Mouse (Mus musculus): Measurements from ENCODE around the gene Cfdp1. TPM values are rescaled to one million over a fixed set of nuclear protein-coding genes. Genes with fewer than 3 reads are reported as not detected.

The Cfdp1 gene
- total RNA-seq, 4 experiments from 2014 or later, result 65.3 to 81.8 (median 72.3) TPM

DNA sequence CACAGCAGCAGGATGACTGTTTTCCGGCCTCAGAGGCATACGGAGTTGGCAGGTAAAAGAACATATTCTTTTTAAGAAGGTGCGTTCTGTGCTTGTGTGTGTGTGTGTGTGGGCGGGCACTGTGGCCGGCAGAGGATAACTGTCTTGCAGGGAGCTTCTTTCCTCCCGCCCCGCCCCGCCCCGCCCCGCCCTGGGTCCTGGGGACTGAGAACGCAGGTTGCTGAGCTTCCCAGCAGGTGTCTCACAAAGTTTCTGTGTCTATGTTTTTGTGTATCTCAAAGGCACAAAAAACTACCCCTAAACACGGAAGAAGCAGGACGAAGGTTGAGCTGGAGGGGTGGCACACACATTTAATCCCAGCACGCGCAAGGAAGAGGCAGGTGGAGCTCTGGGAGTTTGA lies 84.8 kb downstream of the Cfdp1 start:
- DNase-seq, result no peak

DNA sequence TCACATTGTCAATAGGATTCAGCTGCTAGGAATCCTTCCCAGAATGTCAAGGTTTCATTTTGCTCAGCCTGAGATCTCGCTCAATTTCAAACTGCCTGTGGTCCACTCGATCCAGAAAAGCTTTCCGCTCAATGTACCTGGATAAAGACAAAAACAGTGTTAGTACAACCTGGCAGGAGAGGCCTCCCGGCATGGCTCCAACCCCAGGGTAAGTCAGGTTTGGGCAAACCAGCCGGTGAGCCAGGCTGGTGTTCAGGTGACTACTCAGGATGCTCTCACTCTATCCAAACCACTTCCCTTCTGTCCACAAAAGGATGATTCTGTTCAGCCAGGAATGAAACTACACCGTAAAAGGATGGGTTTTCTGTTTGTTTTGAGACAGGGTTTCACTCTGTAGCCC lies 85.4 kb downstream of the Cfdp1 start:
- DNase-seq, result no peak

DNA sequence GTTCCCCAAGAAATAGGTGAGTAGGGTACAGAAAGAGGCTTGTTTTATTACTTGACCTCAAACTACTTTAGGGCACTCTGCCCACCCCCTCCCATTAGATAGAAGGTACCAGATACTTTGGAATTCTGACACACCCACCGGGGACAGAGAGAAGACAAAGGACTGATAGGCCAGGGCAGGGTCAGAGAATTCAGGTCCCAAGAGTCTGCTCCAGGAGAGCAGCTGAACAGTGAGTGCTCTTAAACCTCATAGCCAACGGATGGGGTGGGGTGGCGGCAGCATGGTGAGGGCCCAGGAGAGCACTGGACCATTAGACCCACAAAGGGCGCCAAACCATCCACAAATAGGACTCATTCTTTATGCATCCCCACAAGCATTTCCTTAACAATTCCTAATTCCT lies 88.5 kb downstream of the Cfdp1 start:
- DNase-seq, result no peak

DNA sequence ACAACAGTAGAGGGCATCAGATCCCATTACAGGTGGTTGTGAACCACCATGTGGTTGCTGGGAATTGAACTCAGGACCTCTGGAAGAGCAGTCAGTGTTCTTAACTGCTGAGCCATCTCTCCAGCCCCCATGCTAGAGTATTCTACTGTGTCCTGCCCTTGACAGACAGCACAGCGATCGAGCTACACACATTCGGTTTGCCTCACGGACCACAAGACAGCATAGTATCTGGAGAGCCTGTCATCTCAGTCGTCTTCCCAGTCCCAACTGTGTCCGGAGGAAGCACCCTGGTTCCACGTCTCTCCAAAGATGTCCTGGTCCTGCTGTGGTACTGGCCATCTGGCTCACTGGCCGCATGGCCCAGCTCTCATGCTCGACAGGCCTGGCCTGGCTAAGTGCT lies 89.0 kb downstream of the Cfdp1 start:
- DNase-seq, result no peak

DNA sequence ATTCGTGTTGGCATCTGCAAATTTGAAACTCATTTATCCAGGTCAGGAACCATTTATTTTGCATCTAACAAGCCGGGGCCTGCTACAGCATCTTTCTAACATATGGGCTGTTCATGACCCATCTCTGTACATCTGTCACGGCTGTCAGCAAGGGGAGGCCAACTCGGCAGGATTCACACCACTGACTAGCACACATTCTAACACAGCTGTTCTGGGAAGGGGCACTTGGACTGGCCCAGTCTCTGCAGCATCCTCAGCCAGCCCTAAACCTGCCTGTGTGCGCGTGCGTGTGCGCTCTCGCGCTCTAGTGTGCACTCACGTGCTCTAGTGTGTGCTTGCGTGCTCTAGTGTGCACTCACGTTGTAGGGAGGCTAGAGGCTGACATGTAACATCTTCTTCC lies 93.4 kb downstream of the Cfdp1 start:
- DNase-seq, result no peak

DNA sequence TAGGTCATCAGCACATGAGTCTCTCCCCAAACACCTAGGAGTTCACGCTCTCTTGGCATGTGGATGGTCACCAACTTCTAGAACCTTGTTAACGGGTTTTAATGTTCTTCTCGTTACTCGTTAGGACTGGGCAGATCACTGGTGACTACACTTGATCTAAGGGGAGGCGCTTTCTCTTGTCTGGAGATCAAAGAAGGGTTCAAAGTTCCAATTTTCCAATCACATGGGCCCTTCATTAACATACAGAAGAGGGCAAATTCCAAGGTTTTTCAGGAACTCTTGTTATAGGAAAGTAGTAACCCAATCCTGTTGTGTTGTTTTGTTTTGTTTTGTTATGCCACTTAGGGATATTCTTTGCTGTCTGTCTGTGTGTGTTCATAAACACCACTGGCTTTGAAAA lies 95.3 kb downstream of the Cfdp1 start:
- no peak for DNase-seq

DNA sequence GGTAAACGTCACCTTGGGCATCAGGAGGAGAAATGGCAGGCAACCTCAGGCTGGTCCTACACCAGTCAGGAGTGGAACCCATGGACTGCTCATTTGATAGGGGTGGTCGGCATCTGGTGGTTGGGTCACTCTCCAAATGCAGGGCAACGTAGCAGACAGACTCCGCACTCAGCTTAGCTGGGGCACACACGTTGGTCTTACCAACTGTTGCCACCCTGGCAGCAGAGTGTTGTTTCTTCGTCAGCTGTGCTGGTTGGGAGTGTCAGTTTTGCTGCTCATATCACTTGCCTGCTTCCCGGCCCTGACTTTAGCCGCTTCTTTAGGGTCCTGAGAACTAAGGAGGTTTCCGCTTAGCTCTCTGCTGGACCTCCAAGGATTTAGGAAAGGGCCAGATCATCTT lies 96.5 kb downstream of the Cfdp1 start:
- no peak for DNase-seq

DNA sequence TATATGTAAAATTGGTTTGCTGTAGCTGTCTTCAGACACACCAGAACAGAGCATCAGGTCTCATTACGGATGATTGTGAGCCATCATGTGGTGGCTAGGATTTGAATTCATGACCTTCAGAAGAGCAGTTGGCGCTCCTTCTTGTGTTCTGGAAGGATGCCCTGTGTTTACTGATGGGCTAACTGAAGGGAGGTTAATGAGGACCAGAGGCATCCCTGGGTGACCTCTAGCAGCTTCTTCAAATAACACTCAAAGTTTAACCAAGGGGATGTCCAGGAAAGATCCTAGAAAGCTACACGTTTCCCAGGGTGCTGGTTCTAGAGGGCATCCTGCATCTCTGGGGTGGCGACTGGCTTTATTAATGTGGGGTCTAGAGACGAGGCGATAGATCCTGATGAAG lies 99.4 kb downstream of the Cfdp1 start:
- DNase-seq, result no peak

DNA sequence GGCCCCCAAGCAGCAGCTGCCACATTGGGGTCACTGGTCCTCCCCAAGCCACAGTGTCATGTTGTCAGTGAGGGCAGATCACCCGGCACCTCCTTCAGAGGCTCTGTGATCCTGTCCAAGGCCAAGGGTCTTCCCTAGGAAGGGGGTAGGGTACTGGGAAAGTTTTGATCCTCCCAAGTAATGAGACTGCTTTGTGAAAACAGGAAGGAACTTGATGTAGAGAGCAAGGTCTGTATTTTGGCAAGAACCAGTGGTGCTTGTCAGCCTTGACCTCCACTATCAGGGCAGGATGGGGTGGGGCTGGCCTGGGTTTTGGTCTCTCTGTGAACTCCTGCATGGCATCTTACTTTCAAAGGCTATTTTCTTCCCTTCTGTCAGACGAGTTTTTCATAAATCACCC lies 100.0 kb downstream of the Cfdp1 start:
- peak; percentile 87 for DNase-seq

DNA sequence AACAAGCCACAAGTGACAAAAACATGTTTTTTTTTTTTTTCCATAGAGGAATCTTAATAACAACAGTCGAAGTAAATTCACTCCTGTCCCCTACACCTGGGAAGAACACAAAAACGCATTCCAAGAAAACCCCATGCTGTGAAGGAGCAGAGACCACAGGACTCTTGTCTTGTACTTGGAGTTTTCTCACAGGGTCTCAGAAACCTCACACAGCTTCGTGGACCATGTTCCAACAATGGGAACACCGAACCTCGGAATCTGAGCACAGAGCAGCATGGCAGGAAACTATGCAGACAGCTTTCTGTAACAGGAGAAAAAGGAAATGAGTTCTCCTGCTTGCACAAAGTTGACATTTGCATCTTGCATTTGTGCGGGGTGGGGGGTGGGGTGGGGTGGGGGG lies 105.3 kb downstream of the Cfdp1 start:
- no peak for DNase-seq

DNA sequence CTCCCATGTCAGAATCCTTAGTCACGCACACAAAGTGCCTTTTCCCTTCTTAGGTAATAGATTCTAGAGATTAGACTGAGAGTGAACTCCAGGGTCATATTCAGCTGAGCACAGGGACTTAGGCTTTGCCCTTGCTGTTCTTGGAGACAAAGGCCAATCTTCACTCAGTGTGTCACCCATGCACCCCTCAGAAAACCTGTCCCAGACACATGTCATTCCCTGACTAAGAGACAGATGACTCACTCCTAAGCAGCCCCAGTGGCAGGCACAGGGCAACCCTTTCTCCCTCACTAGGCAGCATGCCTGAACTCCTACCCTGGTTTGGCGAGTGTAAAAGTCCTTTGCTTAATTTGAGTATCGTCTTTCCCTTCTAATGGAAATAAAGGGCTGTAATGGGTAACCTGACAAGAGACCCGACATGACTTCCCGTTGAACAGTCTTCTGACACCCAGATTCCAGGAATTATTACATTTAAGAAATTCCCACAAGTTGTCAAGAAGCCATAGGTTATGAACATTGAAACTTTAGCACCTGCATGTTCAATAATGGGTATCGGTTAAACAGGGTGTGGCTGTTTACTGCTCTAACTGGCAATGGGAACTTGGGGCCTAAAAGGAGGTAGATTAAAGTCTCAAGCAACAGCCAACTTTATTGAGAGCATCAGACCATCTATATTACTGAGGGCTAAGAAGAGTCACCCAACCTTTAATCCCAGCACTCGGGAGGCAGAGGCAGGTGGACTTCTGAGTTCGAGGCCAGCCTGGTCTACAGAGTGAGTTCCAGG lies 106.0 kb downstream of the Cfdp1 start:
- DNase-seq, result no peak

DNA sequence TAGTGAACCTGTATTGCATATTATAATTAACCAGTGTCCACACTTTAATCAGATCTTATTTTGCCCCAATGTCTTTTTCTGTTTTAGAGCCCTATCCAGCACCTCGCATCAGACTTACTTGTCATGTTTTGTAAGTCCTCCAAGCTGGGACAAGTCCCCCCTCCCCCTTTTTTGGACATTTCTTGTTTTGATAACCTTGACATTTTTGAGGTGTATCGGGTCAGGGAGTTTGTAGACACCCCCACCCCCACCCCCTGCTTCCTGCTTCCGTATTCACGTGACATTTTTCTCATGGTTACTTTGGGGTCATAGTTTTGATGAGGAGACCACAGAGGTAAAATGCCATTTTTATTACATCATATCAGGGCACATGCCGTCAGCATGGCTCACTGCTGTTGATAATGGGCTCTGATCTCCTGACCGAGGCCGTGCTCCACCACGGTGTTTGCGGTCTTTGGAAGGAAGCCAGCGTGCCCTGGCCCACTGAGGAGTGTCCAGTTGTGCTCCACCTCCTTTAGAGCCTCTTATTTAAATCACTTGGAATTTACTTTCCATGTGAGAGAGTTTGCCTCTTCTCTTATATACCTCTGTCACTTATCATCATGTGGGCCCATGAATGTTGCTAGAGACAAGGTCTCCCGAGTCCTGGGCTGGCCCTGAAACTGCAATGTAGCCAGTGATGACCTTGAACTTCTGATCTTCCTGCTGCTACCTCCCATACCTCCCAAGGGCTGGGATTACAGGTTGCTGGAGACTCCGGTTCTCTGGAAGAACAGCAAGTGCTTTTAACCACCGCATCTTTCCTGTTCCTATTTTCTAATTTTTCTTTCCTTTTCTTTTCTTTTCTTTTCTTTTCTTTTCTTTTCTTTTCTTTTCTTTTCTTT lies 107.3 kb downstream of the Cfdp1 start:
- DNase-seq, result no peak

DNA sequence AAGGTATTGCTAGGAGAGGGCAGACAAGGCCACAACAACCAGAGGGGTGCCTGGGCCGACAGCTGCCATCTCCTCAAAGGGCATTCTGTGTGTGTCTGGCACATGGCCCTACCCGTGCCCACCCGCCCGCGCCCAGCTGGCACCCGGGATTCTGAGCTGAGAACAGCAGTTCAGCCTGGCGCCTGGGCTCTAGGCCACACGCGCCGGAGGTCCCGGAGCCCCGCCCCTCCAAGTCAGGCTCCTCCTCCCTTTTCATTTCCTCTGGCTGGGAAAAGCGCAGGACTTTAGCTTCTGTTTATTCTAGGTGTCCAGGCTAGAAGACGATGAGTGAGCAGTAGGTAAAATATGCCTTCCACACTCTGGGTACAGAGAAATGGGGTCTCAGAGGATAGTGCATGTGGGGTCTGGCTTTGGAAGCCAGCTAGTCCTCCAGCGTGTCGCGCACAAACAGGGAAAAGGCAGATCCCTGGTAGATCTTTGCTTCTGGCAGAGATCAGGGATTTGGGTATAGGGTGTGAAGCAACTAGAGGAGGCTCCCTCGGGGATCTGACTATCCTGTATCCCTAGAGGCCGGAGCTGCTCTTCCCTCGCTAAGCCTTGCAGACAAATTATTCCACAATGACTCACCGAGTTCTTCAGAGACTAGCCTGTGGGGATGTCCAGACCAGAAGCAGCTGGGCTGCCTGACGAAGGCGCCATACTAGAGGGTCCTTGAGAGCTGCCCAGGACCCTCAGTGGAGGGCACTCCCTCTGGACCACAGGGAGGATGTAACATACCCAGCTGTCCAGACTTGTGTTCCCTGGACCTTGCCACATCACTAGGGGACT lies 108.3 kb downstream of the Cfdp1 start:
- peak; percentile 76 for DNase-seq

DNA sequence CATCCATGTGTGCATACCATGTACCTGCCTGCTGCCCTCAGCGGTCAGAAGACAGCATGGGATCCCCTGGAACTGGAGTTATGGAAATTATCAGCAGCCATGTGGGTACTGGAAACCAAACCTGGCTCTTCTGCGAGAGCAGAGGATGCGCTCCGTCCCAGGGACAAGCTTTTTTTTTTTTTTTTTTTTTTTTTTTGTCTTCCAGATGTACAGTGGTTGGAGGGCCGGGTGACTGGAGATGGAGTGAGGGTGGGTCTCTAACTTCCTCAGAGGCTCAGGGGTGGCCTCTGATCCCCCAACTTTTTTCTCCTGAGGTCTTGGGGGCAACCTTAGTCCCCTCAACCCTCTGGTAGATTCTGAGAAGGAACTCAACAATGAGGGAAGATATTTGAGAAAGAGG lies 109.0 kb downstream of the Cfdp1 start:
- DNase-seq, result no peak

DNA sequence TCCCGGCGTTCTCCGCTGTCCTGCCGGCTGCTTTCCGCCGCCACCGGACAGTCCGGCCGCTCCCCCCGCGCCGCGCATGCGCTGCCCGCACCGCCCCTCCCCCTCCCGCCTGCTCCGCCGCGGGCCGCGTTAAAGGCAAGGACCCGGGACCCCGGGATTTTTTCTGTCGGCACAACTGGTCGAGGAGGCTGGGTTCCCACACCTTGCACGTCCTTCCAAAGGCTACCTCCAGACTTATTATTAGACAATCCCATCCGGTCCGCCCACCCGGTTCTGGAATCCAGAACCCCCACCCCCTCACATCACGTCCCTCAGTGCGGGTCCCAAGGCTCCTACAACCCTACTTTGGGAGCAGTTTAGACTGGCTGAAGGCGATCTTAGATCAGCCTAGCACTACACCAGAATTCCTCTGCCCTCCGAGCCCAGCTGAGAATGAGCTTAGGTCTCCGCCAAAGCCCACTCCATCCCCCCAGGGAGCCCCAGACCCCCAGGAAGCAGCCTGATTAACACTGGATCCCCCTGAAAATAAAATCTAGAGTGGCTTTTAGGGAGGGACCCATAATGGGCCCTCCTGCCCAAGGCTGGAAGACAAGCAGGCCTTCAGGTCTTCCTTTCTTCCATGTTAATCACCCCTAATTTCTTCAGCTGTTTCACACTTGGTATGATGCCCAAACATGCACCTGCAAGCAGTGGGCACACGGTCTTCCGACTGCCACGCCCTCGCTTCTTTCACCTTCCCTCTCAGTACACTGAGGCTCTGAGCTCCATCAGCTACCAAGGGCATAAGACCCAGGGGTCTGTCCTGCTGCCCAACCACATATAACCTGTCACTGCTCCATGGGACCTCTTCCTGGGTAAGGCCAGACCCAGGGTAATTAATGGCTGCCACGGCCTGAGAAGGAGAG lies 110.0 kb downstream of the Cfdp1 start, which contains the start of gene Bcar1:
TSS of gene Bcar1 (minus strand) at position 18 of the 905 bp plus-strand sequence.
- no peak for DNase-seq

DNA sequence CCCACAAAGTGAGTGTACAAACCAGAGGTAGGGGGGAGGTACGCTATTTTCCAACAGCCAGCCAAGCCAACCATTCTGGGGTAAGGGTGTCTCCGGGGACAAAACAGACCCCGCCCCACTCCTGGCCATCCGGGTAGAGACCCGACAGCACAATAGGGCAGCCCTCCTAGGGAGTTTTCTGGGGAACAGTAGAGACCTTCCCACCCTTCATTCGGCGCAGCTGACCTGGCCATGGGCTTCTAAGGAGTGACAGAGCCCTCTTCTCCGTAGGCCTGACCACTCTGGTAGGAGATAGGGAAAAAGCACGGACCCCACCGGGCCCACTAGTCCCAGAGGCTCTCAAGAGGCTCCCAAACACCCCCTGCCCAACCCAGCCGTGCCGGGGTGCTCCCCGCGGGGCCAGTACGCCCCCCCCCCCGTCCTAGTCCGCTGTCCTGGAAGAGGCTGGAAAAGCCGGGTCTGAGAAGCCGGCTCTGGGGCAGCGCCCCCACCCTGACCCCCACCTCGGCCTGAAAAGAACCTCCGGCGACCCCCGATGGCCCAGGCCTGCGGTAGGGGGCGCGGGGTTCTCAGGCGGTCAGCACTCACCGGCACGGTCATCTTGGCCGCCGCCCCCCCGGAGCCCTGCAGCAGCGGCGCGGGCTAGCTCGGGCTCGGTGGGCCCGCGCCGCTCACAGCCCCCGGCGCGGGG lies 110.8 kb downstream of the Cfdp1 start:
- no peak for DNase-seq

DNA sequence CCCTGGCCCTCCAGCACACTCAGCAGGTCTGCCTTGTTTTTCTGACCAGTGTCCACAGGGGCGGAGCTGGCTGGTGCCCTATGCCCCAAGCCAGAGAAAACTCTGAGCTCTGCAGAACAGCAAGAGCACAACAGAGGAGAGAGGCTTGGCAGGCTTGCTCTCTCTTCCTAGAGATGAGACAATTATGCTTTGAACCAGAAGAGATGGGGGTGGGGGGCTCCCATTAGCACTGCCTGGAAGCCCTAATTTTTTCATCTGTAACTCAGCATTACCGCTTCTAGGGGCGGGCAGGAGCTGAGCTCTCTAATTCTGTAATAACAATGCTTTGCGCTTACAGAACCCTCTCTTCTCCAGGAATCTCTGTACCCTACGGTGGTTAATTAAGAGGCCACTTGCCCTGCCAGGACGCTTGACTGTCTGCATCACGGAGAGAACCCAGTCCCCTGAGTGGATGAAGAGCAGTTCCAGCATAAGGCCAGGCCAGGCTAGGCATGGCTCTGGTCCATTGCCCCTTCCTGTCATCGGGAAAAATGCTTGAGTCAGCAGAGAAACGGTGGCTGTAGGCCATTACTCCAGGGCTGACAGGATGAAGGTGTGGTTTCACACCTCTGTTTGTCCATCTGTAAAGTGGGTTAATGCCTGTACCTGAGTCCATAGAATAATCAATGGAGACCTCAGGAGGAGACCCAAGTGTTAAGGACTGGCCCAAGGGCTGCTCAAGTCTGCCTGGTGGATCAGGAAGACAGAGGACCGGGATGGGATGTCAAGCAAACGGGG lies 111.6 kb downstream of the Cfdp1 start:
- no peak for DNase-seq

DNA sequence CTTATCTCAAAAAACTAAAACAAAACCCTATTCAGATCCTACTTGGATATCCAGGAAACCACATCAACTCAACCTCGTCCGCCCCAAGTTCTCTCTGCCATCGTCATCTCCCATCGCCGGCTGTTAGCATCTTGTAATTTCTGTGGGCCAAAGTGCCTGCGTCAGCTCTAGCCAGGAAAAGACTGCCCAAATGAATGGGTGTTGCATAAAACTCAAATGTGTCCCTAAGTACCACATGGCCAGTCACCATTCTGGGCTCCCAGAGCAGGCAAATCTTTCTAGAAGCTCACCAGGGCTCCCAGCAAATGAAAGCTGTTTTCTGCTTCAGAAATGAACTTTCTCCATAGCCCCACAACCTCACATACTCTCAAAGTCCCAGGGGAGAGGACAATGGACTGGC lies 112.5 kb downstream of the Cfdp1 start:
- DNase-seq, result no peak

DNA sequence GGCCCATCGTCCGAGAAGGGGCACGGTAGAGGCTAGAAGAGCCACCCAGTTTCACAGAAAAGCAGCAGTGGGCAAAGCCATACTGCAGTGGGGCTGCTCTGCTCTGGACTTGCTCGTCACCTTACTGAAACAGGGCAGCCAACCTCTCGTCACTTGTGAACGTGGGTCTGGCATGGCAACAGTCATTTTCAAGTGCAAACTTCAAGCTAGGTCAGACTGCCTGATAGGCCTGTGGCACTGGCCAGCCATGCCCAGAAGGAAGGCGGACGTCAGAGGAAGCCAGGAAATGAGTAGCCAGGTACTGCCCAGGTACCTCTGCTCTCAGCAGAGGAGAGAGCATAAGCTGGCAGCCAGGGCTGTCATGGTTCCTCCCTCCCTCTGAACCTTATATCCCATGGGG lies 113.1 kb downstream of the Cfdp1 start:
- DNase-seq, result no peak

DNA sequence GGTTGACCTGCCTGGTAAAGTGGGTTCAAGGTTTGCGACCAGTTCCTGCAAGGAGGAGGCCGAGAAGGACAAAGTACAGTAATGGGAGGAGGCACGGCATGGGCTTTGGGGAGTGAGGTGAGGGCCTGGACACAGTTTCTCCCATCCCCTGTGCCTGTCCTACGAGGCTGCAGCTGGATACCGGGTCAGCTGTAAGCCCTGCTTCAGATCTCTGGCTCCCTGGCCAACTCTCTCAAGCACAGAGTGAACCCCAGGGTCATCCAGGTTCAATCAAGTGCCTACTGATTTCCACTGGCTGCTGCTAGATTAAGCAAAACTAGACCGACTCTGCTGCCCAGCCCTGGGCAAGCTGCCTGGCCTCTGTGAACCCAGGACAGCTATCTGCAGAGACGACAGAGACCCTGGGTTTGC lies 113.8 kb downstream of the Cfdp1 start:
- no peak for DNase-seq

Data from adrenal gland, adult 8-10 months (tissue).